Mouse (Mus musculus) gastrocnemius, adult 2 months (tissue): ENCODE data around the gene Lamtor4. TPM values are rescaled to one million over a fixed set of nuclear protein-coding genes. Genes with fewer than 3 reads are reported as not detected.
"Not testable (repeated sequence)": the region's sequence is repeated elsewhere in the genome, so short reads cannot be mapped to it uniquely, and the experiment has no call there.

Experiments used
- DNase-seq: peaks from one replicate; pipeline ENCODE4 v3.0.0; 2022
- H3K27ac ChIP-seq: fragments of 200-600 bp; 2 replicates; pipeline ENCODE4 v1.8.1; 2022; ENCODE audit warnings: mild to moderate bottlenecking
- H3K4me3 ChIP-seq: fragments of 200-600 bp; 2 replicates; pipeline ENCODE4 v1.8.1; 2022; ENCODE audit warnings: mild to moderate bottlenecking, moderate library complexity
- CTCF ChIP-seq: fragments of 200-600 bp; IDR thresholded peaks from 2 replicates; pipeline ENCODE4 v1.8.1; 2022; ENCODE audit warnings: antibody characterized with exemption, mild to moderate bottlenecking, moderate library complexity
- intact Hi-C: fragments of 180-260 bp; cut with DNase I; formaldehyde crosslinking; loops from one replicate; pipeline ENCODE4 v1.15.1; 2025
- long read RNA-seq, 2 experiments: library from polyadenylated mRNA; stranded (forward); transcript quantifications; one replicate each; pipeline ENCODE4 v2.0.0; 2021
- total RNA-seq, 2 experiments: library from RNA; stranded (reverse); gene quantifications; 2 replicates each; pipeline ENCODE4 v1.2.3; 2021

The Lamtor4 gene
- 10 to 100 TPM; 51.7 to 53.8 TPM for total RNA-seq
- long read RNA-seq, experiment 1, transcript Lamtor4-201 (4 exons, 877 nt) = minor isoform, 12 of 43 reads
- long read RNA-seq, experiment 1, transcript Lamtor4-202 (3 exons, 980 nt) = major isoform, 29 of 43 reads
- long read RNA-seq, experiment 1, partial matches to known transcripts = 2 of 43 reads
- long read RNA-seq, experiment 1, other reads (novel, unspliced or antisense) = 0 of 43 reads
- long read RNA-seq, experiment 2, transcript Lamtor4-202 (3 exons, 980 nt) = major isoform, 29 of 48 reads
- long read RNA-seq, experiment 2, transcript Lamtor4-201 (4 exons, 877 nt) = minor isoform, 15 of 48 reads
- long read RNA-seq, experiment 2, partial matches to known transcripts = 3 of 48 reads
- long read RNA-seq, experiment 2, other reads (novel, unspliced or antisense) = 1 of 48 reads

DNA sequence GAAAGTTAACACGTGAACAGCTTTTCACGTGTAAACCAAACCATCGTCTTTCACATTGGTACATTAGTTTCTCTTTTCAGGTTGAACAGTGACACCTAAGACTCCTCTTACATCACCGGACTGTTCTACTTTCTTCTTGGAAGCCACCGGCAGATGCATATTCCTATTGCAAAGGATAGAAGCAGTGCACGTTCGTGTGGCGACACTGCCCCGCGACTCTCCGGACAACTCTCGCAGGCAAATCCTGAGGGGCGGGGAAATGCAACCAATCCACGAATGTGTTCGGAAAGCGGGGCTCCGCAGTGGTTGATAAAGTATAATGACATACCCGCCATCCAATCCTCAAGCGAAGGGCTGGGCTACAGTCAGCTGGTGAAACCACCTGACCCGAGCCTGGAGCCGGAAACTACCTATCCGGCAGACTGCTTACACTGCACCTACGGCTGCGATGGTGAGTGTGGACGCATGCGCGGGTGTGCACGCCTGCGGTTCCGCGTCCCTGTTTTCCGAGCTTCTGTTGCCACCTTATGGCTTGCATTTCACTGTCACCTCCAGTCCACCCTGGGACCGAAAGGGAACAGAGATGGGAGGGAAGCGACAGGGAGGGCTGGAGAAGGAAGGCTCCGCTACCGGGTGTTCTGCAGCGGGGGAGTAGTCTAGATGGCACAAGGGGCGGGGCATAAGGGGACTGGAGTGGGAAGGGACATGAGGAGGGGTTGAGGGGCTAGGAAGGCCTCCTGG is at the start of gene Lamtor4:
Gene Lamtor4 (plus strand): TSS at position 130 of the 741 bp plus-strand sequence.
- peak; percentile 96 for DNase-seq
- Histone ChIP-seq H3K27ac (peak within 1 kb of the TSS; percentile 93), H3K4me3 (peak within 1 kb of the TSS; percentile 96)
- intact Hi-C loops = no loop called here
- TF ChIP-seq CTCF = peak; percentile 19; the same call in 1 of the 2 replicates

GRCm38 (mm10) chr5:138207253-138207652 is 48.0 kb upstream of the Lamtor4 start:
- Histone ChIP-seq H3K4me3 (no peak overlapping the region), H3K27ac (no peak overlapping the region)
- no peak for TF ChIP-seq CTCF
- intact Hi-C loops = loop anchor here (2.0 kb wide), 1 partner anchor 28 kb away; no protein-coding TSS in a partner anchor
- DNase-seq = no peak

- no peak overlapping the region for H3K27ac ChIP-seq
- intact Hi-C loops = loop anchor here (2.0 kb wide), 1 partner anchor 27 kb away; no protein-coding TSS in a partner anchor
- no peak for DNase-seq
- TF ChIP-seq CTCF = no peak
- no peak overlapping the region for H3K4me3 ChIP-seq
Observed at GRCm38 (mm10) chr5:138207873-138208272, 47.4 kb upstream of the Lamtor4 start.

DNA sequence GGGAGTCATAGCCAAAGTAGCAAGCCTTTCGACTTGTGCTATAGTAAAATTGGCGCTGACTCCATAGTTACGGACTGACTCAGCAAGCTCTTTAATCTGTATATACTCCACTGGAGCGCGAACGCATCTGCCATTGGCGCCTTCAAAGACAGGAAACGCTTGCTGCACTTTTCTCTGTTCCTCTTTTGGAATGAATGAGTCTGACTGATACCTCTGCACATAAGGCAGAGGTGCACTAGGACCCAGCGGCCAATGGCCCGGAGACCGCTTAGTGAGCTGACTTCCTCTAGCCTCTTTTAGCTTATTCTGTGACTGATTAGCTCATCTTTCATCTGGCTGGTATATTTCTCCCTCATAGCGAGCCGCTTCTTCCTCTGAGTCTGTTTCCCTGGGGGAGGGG is 38.6 kb upstream of the Lamtor4 start:
- H3K4me3 ChIP-seq, H3K27ac ChIP-seq, DNase-seq, intact Hi-C loops: not testable (repeated sequence)

DNA sequence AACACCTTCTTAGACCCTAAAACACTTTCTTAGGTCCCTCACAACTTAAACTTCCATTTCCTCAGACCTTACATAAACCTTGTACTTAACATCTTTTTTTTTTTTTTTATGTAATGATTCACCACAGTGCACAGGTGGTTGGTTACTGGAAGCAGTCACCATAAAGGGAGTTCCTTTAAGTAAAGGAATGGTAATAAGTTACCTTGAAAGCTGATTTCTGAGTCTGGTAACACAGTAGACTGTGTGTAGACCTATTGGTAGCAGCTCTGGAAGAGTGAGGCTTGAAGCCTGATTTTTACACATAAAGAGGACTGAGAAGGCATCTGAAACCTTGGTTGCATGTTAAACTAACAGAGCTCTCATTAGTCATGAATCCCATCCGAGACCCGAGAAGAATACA is 35.4 kb upstream of the Lamtor4 start:
- Histone ChIP-seq H3K4me3 (no peak overlapping the region), H3K27ac (no peak overlapping the region)
- TF ChIP-seq CTCF = no peak
- intact Hi-C loops = no loop called here
- no peak for DNase-seq

- intact Hi-C loops = no loop called here
- peak; percentile 97 for TF ChIP-seq CTCF
- peak; percentile 83 for DNase-seq
- no peak overlapping the region for H3K27ac ChIP-seq
- H3K4me3 ChIP-seq = no peak overlapping the region
Observed at GRCm38 (mm10) chr5:138222111-138222510, 33.2 kb upstream of the Lamtor4 start.

DNA sequence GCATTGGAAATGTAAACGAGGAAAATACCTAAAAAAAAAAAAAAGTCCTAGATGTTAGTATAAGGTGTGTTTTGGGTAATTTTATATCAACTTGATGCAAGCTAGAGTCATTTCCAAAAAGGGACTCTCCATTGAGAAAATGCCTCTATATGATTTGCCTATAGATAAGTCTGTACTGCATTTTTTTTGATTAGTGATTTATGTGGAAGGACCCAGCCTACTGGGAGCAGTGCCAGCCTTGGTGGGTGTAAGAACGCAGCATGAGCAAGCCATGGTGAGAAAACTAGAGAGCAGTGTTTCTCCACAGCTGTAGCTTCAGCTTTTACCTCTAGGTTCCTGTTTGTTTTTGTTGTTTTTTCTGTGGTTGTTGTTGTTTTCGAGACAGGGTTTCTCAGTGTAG is 32.0 kb upstream of the Lamtor4 start:
- Histone ChIP-seq H3K27ac (no peak overlapping the region), H3K4me3 (no peak overlapping the region)
- no peak for DNase-seq
- TF ChIP-seq CTCF = no peak
- intact Hi-C loops = no loop called here

GRCm38 (mm10) chr5:138225700-138226099 is 29.6 kb upstream of the Lamtor4 start, which contains the start of gene Nxpe5:
TSS of gene Nxpe5 (plus strand) at chr5:138225898.
- DNase-seq = no peak
- intact Hi-C loops = no loop called here
- TF ChIP-seq CTCF = no peak
- Histone ChIP-seq H3K27ac (no peak within 1 kb of the TSS), H3K4me3 (no peak within 1 kb of the TSS)

GRCm38 (mm10) chr5:138226491-138226890 is 28.8 kb upstream of the Lamtor4 start:
- no peak for TF ChIP-seq CTCF
- intact Hi-C loops = no loop called here
- no peak overlapping the region for H3K27ac ChIP-seq
- H3K4me3 ChIP-seq = no peak overlapping the region
- DNase-seq = no peak

DNA sequence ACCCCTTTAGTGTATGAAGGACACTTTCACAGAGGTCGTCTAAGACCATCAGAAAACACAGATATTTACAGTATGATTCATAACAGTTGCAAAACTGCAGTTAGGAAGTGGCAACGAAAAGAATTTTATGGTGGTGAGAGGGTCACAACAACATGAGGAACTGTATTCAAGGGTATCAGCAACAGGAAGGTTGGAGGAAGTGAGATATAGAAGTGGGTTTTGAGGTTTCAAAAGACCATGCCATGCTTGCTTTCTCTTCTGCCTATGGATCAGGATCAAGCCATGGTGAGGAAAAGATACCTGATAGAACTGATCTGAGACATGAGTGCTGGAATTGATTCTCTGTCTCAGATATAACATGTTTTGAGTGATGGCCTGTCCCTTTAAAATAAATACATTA is 27.9 kb upstream of the Lamtor4 start:
- Histone ChIP-seq H3K4me3 (no peak overlapping the region), H3K27ac (no peak overlapping the region)
- intact Hi-C loops = no loop called here
- DNase-seq = no peak
- no peak for TF ChIP-seq CTCF

DNA sequence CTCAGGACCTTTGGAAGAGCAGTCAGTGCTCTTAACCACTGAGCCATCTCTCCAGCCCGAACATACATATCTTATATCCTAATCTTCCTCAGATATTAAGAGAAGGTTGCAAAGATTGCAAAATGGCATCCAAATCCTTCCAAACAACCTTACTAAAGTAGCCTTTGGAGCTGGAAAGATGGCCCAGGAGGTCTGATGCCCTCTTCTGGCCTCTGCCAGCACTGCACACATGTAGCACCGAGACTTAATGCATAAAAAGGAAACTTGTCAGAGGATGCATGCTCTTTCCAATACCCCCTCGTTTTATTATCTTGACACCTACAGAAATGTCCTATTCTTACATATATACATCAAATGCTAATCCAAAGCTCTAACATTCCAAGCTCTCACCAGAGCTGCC is 27.3 kb upstream of the Lamtor4 start:
- intact Hi-C loops = no loop called here
- peak; percentile 52 for TF ChIP-seq CTCF
- Histone ChIP-seq H3K4me3 (no peak overlapping the region), H3K27ac (no peak overlapping the region)
- DNase-seq = peak; percentile 33

- no peak for DNase-seq
- no peak overlapping the region for H3K27ac ChIP-seq
- H3K4me3 ChIP-seq = no peak overlapping the region
- intact Hi-C loops = no loop called here
- TF ChIP-seq CTCF = no peak
Observed at GRCm38 (mm10) chr5:138229511-138229910, 25.8 kb upstream of the Lamtor4 start.

GRCm38 (mm10) chr5:138233778-138234177 is 21.5 kb upstream of the Lamtor4 start:
- H3K27ac ChIP-seq = no peak overlapping the region
- DNase-seq = no peak
- no peak overlapping the region for H3K4me3 ChIP-seq
- no peak for TF ChIP-seq CTCF
- intact Hi-C loops = loop anchor here (2.0 kb wide), 1 partner anchor 27 kb away; no protein-coding TSS in a partner anchor
